Mouse (Mus musculus): ENCODE data around the gene Ccdc158.

Ccdc158 gene

DNA sequence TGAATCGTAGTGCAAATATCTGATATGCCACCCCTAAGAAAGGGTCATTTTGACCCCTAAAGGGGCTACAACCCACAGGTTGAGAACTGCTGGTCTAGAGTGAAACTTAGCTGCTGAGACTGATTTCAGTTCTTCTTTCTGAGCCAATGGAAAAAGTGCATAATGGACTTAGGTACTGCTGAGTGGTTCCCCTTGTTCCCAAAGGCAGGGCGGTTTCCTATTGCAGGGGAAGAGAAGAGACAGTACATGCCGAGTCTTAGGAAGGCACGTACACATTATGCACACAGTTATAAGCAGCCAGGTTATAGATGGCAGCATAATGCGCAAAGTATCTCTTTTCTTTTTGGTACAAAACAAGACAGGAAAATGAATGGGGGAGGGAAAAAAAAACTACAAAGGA lies 13.1 kb upstream of the Ccdc158 start:
- in situ Hi-C loops (cut with MboI) = no loop called here

DNA sequence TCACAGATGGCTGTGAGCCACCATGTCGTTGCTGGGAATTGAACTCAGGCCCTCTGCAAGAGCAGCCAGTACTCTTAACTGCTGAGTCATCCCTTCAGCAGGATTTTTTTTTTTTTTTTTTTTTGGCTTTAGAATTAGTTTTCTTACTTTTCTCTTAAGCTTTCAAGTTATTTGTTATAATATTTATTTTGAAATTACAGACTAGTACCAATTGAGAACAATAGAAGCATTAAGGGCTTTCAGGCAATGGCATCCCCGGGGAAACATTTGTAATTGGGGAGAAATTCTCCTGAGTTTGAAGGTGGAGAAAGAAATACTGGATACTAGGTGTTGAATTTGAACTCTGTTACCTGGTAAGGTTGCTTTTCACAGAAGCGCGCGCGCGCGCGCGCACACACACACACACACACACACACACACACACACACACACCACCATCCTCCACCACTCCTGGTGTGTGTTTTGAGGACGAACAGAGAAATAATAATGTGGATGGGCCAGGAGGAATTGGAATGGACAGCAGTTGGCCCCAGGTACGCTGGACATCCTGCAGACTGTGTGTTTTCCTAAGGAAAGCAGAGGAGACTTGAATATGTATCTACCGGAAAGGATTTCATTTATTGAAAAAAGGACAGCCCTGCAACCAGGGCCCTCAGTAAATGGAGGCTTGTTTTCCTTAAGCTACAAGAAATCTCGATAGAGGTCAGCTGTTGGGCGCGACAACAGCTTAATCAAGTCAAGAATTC lies 9.8 kb upstream of the Ccdc158 start:
- in situ Hi-C loops (cut with MboI) = no loop called here

GRCm38 (mm10) chr5:92683871-92684475 lies 8.9 kb upstream of the Ccdc158 start:
- in situ Hi-C loops (cut with MboI) = no loop called here

GRCm38 (mm10) chr5:92683351-92683807 lies 8.3 kb upstream of the Ccdc158 start, which contains the start of gene Shroom3:
TSS of gene Shroom3 (plus strand) at chr5:92683435.
- in situ Hi-C loops (cut with MboI) = no loop called here

GRCm38 (mm10) chr5:92682621-92683348 lies 7.7 kb upstream of the Ccdc158 start:
- in situ Hi-C loops (cut with MboI) = no loop called here

- in situ Hi-C loops (cut with MboI) = no loop called here
Measured at GRCm38 (mm10) chr5:92681861-92682260, 6.8 kb upstream of the Ccdc158 start.

DNA sequence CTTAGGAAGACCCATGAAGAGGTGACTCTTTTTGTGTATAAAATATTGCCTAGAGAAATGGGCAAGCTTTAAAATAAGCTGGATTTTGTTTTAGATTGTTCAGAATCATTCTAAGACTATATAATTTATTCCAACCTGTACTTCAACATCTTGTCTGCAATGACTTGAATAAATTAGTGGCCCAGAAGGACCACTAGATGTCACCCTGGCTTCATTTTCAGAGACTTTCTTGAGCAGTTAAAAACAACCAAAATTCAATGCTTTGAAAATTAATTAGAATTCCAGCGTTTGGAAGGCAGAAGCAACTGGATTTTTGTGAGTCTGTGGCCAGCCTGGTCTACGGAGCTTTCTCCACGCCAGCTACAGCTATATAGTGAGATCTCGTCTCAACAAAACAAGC lies 4.4 kb upstream of the Ccdc158 start:
- in situ Hi-C loops (cut with MboI) = no loop called here

GRCm38 (mm10) chr5:92675574-92675920 lies 476 bp upstream of the Ccdc158 start:
- in situ Hi-C loops (cut with MboI) = no loop called here

- in situ Hi-C loops (cut with MboI) = loop anchor here (25.0 kb wide), 1 partner anchor 205 kb away; no protein-coding TSS in a partner anchor
Measured at GRCm38 (mm10) chr5:92666860-92667259, 8.2 kb downstream of the Ccdc158 start.

DNA sequence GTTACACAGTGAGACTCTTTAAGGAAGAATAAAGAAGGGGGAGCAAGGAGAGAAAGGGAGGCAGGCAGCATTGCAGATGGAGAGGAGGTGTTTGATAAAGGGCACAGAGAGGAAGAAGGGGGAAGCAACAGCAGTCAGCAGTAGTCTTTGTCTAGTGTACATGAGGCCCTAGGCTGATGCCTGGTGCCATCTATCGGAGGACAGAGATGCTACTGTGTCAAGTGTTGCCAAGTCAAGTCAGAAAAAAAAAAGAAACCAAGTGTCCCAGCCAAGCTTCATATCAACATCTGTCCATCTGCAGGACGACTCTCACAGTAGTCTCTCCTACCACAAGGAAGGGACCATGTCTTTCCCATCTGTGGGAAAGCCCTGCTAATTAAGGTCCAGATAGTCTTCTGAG lies 10.8 kb downstream of the Ccdc158 start:
- in situ Hi-C loops (cut with MboI) = loop anchor here (25.0 kb wide), 1 partner anchor 202 kb away; no protein-coding TSS in a partner anchor

- in situ Hi-C loops (cut with MboI) = loop anchor here (25.0 kb wide), 1 partner anchor 194 kb away; no protein-coding TSS in a partner anchor
Measured at GRCm38 (mm10) chr5:92656256-92656655, 18.8 kb downstream of the Ccdc158 start.

DNA sequence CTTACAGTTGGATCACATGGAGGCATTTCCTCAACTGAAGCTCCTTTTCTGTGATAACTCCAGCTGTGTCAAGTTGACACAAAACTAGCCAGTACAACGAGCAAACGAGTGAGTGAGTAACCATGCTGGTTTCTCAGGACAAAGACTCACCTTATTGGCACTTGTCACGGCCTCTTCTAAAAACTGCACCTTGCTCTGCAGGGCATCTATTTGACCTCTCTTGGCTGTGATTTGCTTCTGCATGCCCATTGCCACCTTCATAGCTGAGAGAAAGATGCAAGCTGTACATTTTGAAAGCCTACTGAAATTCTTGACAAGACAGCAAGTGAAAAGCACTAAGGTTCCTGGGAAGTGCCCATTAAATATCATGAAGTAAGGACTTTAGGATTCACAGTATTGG lies 34.2 kb downstream of the Ccdc158 start:
- in situ Hi-C loops (cut with MboI) = no loop called here

DNA sequence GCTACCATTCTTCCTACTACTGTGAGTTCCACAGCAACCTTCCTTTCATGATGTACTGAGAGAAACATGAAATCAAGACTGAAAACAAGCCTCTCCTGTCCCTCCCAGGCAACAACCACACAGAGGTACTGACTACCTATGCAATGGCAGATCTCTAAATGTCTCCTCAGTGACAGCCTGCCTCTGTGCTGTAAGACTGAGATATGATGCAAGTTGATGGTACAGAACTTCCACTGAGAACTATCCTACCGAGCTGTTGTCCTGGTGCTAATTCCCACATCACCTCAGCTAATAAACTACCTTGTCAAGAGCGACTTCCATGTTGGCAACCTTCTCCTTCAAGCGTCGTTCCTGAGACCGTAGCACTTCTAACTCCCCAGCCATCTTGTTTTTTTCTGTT lies 39.2 kb downstream of the Ccdc158 start:
- in situ Hi-C loops (cut with MboI) = no loop called here

DNA sequence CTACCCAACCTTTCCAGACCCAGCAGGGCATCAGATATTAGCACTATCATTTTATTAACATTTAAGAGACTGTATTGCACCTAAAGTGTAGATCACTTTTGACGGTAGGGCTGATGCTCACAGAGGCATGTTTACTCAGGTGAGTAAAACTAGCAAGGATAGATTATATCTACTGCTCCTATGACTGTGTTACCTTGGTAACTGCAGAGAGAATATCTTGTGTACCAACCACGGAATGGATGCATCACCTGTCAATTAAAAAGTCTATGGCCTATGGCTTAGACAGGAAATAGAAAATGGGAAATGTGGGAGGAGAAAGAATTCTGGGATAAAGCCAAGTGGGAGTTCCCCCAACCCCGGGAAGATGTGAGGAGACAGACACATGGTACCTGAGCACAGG lies 40.2 kb downstream of the Ccdc158 start:
- in situ Hi-C loops (cut with MboI) = no loop called here

DNA sequence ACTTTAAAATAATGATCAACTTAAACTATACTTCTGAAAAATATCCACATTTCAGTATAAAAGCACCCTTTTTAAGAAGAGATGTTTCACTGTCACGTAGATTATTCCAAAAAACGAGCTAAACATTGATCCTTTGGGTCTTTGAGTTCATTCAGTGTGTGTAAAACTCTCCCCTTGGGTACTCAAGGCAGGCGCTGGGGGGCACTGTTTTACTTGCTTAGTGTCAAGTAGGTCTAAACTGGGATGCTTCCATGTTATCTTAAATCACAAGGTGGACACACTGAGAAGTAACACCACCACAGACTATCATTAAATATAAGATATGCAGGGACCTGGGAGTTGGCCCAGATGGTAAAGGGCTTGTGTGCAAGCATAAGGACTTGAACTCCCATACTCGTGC lies 41.5 kb downstream of the Ccdc158 start:
- in situ Hi-C loops (cut with MboI) = no loop called here

DNA sequence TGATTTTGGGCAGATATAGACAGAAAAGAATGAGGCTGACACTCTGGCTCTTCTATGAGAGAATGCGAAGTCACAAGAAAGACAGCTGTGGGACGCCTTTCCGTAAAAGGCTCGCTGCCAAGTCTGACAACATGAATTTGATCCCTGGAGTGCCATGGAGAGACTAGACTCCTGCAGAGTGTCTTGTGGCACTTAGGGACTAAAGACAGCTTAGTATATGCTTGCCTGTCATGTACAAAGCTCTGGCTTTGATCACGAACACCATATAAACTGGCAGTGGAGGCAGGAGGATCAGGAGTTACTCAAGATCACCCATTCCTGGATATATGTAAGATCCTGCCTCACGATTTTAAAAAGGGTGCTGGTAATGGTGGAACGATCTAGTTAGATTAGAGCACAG lies 47.2 kb downstream of the Ccdc158 start:
- in situ Hi-C loops (cut with MboI) = no loop called here

DNA sequence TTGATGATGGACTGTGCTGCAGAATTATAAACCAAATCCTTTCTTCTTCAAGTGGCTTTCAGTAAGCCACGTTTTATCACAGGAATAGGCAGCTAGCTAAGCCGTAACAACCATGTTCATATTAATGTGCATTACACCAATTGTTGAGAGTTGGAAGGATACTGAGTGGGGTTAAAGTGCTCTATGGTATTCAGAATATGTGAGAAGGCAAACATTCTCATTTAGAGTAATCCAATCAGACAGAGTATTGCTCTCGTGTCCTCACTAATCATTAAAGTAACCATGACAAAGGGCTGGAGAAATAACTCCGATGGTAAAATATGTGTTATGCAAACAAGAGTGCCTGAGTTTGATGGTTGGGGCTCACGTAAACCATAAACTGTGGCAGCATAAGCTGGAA lies 53.2 kb downstream of the Ccdc158 start:
- in situ Hi-C loops (cut with MboI) = no loop called here

- in situ Hi-C loops (cut with MboI) = no loop called here
Measured at GRCm38 (mm10) chr5:92612756-92613155, 62.3 kb downstream of the Ccdc158 start.

DNA sequence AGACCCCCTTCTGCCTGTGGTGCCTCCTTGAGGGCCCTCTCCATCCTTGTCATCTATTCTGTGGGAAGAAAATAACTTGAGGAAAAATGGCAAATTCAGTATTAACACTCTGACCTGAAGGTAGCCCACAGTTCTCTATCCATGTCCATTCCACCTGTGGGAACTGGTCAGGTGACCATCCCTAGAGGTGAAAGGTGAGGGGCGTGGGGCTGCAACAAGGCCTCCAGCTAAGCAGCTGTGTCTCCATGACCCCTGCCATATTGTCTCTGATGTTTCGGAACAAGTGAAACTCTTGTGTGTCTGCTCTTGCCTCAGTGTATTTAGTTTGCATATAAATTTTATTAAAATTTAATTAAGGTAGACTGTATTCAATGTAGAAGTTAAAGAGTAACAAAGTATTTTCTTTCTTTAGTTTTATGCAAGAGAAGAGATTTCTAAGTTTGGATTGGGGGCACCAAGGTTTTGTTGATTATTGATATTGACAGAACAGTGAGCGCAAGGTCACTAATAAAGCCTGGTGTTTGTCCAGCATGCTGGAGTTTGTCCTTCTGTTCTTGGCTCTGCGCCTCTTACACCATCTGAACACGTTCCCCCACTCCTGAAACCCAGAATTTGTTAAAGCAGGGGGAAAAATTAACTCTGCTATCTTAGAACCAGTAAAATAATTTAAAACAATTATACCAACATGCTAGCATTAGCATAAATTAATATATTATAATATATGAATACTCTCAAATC lies 67.4 kb downstream of the Ccdc158 start:
- in situ Hi-C loops (cut with MboI) = no loop called here

GRCm38 (mm10) chr5:92604452-92605247 lies 70.4 kb downstream of the Ccdc158 start:
- in situ Hi-C loops (cut with MboI) = no loop called here
